Mouse (Mus musculus): ENCODE results near the gene Pou2f2. TPM values are rescaled to one million over a fixed set of nuclear protein-coding genes. Genes with fewer than 3 reads are reported as not detected.
A peak's percentile ranks its signal among the peaks of the same experiment; 100 is the strongest.

The Pou2f2 gene
- polyA plus RNA-seq, 1 experiment from 2014 or later: 56.2 TPM

DNA sequence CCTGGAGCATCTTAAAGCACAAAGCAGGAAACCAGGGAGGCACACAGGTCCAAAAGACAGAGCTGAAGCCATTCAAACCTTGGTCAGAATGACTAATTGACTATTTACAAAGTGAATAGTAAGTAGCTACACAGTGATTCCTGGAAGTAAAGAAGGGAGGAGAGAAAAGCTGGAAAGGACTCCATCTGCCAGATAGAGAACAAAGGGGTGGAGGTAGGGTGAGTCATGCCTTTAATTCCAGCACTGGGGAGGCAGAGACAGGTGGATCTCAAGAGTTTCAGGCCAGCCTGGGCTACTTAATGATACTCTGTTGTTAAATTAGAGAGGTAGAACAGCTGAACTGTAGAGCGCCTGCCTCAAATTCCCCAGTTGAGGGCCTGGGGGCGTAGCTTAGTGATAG is 34.6 kb upstream of the Pou2f2 start:
- no peak overlapping the region for H3K9ac ChIP-seq (replicated peaks)
- H3K4me1 ChIP-seq (replicated peaks): peaks cover 16% of the 10 kb centered on the region
- no peak overlapping the region for H3K4me2 ChIP-seq (replicated peaks)
- no peak overlapping the region for H3K4me3 ChIP-seq (replicated peaks)
- no peak for ATAC-seq
- no peak overlapping the region for H3K27ac ChIP-seq
- 92% methylated on average over 2 of the region's 2 CpGs for WGBS
- peaks cover 45% of the 10 kb centered on the region for H3K36me3 ChIP-seq
- H3K9me3 ChIP-seq: no peaks in the 10 kb centered on the region
- H3K27me3 ChIP-seq: no peaks in the 10 kb centered on the region

DNA sequence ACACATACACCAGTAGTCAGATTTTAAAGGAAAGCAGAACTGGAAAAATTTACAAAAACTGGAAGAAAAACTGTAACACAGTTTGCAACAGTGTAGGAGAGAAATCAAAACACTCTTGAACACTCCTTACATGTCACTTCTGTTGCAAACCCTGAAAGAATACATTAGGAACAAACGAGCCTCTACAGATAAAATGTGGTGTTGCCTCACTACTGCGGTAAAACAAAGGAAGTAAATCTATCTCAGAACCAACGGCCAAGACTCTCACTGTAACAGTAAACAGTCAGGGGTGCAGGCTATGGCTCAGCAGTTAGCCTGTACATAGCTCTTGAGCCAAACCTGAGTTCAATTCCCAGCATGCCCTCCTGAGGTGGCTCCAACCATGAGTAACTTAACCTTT is 33.6 kb upstream of the Pou2f2 start:
- 84% methylated on average over 3 of the region's 3 CpGs for WGBS
- no peak overlapping the region for H3K9ac ChIP-seq (replicated peaks)
- no peak overlapping the region for H3K27ac ChIP-seq
- ATAC-seq: no peak
- H3K4me3 ChIP-seq (replicated peaks): no peak overlapping the region
- peaks cover 6% of the 10 kb centered on the region for H3K4me1 ChIP-seq (replicated peaks)
- peaks cover 56% of the 10 kb centered on the region for H3K36me3 ChIP-seq
- H3K4me2 ChIP-seq (replicated peaks): no peak overlapping the region
- H3K27me3 ChIP-seq: no peaks in the 10 kb centered on the region
- H3K9me3 ChIP-seq: no peaks in the 10 kb centered on the region

DNA sequence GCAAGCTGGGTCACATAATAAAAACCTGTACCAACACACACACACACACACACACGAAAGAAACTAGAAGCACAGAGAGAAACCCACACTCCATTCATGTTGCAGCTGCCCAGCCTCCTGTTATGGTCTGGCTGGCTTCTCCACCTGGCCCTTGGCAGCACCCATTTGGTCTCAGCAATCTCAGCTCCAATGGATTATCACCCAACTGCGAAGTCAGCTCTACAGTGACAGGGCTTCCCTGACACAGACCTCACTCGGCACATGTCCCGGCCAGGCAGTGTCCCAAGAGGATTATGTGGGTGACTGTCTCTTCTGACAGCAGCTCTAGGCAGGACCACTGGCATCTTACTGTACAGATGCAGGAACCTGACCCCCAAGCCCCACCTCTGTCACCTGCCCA is 31.0 kb upstream of the Pou2f2 start:
- ATAC-seq: no peak
- H3K9me3 ChIP-seq: no peaks in the 10 kb centered on the region
- H3K27ac ChIP-seq: no peak overlapping the region
- WGBS: 91% methylated on average over 4 of the region's 4 CpGs
- peaks cover 72% of the 10 kb centered on the region for H3K36me3 ChIP-seq
- H3K27me3 ChIP-seq: no peaks in the 10 kb centered on the region
- H3K4me1 ChIP-seq (replicated peaks): no peaks in the 10 kb centered on the region
- H3K4me3 ChIP-seq (replicated peaks): no peak overlapping the region
- no peak overlapping the region for H3K9ac ChIP-seq (replicated peaks)
- no peak overlapping the region for H3K4me2 ChIP-seq (replicated peaks)

DNA sequence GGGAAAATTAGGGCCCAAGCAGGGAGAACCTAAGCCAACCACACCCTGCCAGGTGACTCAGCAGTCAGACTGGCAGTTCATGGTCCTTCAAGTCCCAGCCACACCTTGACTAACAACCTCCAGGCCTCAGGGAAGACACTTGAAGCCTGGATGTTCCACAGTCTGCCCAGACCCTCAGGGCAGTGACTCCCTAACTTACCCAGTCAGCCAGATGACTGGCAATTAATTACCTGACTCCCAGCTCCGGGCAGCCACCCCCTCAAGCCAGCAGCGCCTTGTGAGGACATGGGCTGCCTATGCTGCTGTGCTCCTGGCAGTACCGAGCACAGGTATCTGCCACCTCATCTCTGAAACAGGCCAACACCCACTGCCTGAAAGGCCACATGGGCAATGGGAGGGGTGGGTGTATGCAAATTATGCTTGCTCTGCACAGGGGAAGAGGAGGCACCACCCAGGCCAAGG is 29.7 kb upstream of the Pou2f2 start:
- H3K27me3 ChIP-seq: no peaks in the 10 kb centered on the region
- no peaks in the 10 kb centered on the region for H3K4me1 ChIP-seq (replicated peaks)
- 87% methylated on average over 3 of the region's 3 CpGs for WGBS
- no peak overlapping the region for H3K27ac ChIP-seq
- H3K36me3 ChIP-seq: peaks cover 73% of the 10 kb centered on the region
- H3K4me2 ChIP-seq (replicated peaks): no peak overlapping the region
- ATAC-seq: no peak
- H3K4me3 ChIP-seq (replicated peaks): no peak overlapping the region
- H3K9ac ChIP-seq (replicated peaks): no peak overlapping the region
- no peaks in the 10 kb centered on the region for H3K9me3 ChIP-seq

DNA sequence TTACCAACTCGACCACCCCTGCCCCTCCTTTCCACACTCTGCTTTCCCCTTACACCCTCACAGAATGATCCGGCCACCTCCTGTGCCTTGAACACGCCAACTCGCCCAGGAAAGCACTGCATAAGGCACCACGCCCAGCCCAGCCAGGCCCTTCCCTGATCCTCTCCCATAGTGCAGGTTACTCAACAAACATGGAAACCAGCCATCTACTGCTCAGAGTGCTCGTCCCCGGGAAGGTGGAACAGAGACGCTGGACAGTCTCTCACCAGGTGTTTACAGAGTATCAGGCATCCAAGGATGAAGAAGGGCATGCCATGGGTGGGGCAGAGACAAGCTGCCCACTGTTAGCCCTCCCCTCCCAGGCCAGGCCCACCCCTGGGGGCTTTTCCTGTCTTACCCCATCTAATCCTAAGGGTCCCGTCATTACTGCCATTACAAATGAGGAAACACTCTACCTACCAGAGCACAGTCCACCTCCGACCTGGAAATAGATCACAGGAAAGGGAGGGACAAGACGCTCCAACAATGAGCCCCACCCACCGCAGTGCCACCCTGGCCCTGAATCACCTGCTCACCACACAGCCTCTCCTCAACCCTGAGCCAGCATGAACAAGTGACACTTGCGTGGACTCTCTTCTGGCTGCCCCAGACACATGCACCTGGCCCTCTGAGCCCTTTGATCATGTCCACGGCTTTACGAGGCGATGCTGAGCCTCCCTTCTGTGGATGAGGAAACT is 26.7 kb upstream of the Pou2f2 start:
- Histone ChIP-seq H3K27me3 (no peaks in the 10 kb centered on the region), H3K4me3 (replicated peaks) (no peak overlapping the region), H3K36me3 (peaks cover 94% of the 10 kb centered on the region), H3K9me3 (no peaks in the 10 kb centered on the region), H3K27ac (no peak overlapping the region), H3K9ac (replicated peaks) (no peak overlapping the region), H3K4me1 (replicated peaks) (no peaks in the 10 kb centered on the region), H3K4me2 (replicated peaks) (no peak overlapping the region)
- 91% methylated on average over 16 of the region's 16 CpGs for WGBS
- no peak for ATAC-seq

DNA sequence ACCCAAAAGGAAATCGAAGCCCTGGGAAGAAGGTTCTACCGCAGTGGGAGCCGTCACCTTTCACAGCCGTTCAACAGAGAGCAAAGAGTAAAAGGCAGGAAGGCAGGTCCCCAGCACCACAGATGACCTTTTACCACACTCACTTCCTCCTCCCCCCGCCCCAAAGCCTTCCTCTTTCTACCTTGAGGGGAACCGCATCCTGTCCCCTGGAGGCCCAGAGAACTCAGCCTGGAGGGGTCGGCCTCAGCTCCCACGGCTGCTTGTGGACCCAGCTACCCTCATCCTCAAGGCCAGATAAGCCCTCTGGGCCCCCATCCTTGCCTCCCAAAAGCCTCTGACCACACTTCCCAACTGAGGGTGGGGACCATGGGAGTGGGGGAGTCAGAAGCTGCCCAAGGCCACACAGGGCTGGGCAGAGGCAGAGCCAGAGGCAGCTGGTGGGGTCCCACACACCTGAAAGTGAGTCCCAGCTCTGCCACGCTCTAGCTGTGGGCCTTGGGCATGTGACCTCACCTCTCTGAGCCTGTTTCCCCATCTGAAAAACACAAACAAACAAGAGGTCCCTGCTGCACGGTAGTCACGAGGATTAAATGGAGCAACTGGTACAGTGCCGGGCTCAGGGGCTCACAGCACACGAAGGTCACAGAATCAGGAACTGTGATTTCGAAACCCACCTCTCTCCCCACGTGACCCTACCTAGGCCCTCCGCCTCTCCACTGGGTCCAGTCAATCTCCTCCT is 26.0 kb upstream of the Pou2f2 start:
- H3K36me3 ChIP-seq: peaks cover 93% of the 10 kb centered on the region
- no peak overlapping the region for H3K4me2 ChIP-seq (replicated peaks)
- no peak for ATAC-seq
- no peaks in the 10 kb centered on the region for H3K9me3 ChIP-seq
- no peak overlapping the region for H3K9ac ChIP-seq (replicated peaks)
- H3K27me3 ChIP-seq: no peaks in the 10 kb centered on the region
- H3K4me3 ChIP-seq (replicated peaks): no peak overlapping the region
- H3K4me1 ChIP-seq (replicated peaks): no peaks in the 10 kb centered on the region
- 91% methylated on average over 16 of the region's 16 CpGs for WGBS
- no peak overlapping the region for H3K27ac ChIP-seq

DNA sequence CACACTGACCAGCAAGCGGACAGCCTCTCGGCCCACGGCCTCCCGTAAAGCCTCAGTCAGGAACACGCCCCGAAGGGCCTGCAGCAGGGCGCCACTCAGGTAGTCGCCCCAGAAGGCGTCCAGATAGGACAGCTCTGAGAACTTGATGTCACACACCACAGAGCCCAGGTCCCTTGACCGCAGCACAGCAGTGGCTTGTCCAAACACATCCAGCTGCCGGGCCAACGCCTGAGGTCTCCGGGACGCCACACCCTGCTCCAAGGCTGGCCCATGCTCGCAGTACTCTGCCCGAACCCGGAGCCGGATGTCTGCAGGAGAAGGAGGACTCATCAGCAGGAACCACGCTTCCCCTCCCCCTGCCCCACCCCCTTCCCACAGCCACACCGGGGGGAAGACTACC is 24.1 kb upstream of the Pou2f2 start:
- H3K4me2 ChIP-seq (replicated peaks): no peak overlapping the region
- ATAC-seq: no peak
- no peaks in the 10 kb centered on the region for H3K27me3 ChIP-seq
- 96% methylated on average over 20 of the region's 20 CpGs for WGBS
- no peak overlapping the region for H3K27ac ChIP-seq
- H3K36me3 ChIP-seq: peaks cover 78% of the 10 kb centered on the region
- no peak overlapping the region for H3K4me3 ChIP-seq (replicated peaks)
- no peaks in the 10 kb centered on the region for H3K9me3 ChIP-seq
- H3K4me1 ChIP-seq (replicated peaks): no peaks in the 10 kb centered on the region
- H3K9ac ChIP-seq (replicated peaks): no peak overlapping the region

DNA sequence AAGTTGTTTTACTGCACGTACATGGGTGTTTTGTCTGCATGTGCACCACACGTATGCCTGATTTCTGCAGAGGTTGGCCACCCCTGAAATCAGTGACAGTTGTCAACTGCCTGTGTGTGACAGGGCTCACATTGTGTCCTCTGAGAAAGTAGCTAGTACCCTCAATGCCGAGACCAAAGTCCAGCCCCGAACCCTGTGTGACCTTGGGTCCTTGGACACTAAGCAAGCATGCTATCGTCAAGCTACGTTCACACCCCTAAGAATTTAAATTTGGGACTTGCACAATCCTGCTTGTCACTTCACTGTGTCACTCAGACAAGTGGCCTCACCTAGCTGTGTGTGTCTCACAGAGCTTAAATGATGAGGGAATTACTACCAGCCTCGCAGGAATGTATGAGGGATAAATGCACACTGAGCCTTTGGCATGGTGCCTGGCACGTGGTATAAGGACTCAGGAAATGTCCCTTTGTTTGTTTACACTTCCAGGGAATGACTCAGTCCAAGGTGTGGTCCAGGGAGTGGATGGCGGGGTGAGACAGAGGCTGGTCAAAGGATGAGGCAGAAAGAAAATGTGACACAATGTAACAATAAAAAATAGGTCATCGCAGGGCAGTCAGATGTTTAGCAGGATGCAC is 18.0 kb upstream of the Pou2f2 start:
- Histone ChIP-seq H3K4me2 (replicated peaks) (no peak overlapping the region), H3K9ac (replicated peaks) (no peak overlapping the region), H3K27ac (no peak overlapping the region), H3K36me3 (peaks cover 22% of the 10 kb centered on the region), H3K4me1 (replicated peaks) (no peaks in the 10 kb centered on the region), H3K9me3 (no peaks in the 10 kb centered on the region), H3K4me3 (replicated peaks) (no peak overlapping the region), H3K27me3 (no peaks in the 10 kb centered on the region)
- 76% methylated on average over 10 of the region's 10 CpGs for WGBS
- no peak for ATAC-seq

DNA sequence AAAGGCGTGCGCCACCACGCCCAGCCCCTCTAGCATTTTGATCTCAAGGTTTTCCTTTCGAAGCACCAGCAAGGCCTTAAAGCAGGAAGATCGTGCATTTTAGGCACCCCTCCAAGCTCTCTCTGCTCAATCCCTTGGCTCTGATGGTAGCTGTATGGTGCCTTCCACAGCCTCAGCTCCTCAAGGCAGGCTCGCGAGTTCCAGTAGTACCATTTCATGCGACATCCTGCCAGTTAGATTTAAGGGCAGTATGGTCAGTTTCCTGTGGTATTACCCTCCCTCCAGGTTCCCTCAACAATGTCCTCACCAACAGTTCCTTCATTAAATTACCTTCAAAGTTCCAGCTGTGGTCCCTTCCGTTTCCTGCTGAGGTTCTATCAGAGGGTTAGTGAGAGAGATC is 16.6 kb upstream of the Pou2f2 start:
- Histone ChIP-seq H3K36me3 (peaks cover 9% of the 10 kb centered on the region), H3K27ac (no peak overlapping the region), H3K27me3 (no peaks in the 10 kb centered on the region), H3K4me1 (replicated peaks) (no peaks in the 10 kb centered on the region), H3K4me2 (replicated peaks) (no peak overlapping the region), H3K9me3 (no peaks in the 10 kb centered on the region), H3K4me3 (replicated peaks) (no peak overlapping the region), H3K9ac (replicated peaks) (no peak overlapping the region)
- WGBS: 90% methylated on average over 9 of the region's 9 CpGs
- no peak for ATAC-seq

DNA sequence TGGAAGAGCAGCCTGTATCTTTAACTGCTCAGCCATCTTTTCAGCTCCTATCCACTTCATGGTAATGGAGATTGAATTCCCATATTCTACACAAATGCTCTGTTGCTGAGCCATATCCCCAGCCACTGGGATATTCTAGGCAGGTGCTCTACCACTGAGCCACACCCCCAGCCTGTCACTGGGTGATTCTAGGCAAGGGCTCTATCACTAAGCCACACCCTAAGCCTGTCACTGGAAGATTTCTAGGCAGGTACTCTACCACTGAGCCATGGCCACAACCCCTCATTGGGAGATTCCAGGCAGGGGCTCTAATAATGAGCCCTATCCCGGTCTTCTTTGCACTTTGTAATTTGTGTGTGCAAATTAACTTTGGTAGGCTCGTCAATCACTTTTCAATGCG is 15.6 kb upstream of the Pou2f2 start:
- peaks cover 4% of the 10 kb centered on the region for H3K36me3 ChIP-seq
- no peaks in the 10 kb centered on the region for H3K9me3 ChIP-seq
- no peaks in the 10 kb centered on the region for H3K27me3 ChIP-seq
- no peak overlapping the region for H3K4me3 ChIP-seq (replicated peaks)
- 76% methylated on average over 3 of the region's 3 CpGs for WGBS
- no peak overlapping the region for H3K4me2 ChIP-seq (replicated peaks)
- no peak overlapping the region for H3K27ac ChIP-seq
- no peaks in the 10 kb centered on the region for H3K4me1 ChIP-seq (replicated peaks)
- ATAC-seq: no peak
- H3K9ac ChIP-seq (replicated peaks): no peak overlapping the region

DNA sequence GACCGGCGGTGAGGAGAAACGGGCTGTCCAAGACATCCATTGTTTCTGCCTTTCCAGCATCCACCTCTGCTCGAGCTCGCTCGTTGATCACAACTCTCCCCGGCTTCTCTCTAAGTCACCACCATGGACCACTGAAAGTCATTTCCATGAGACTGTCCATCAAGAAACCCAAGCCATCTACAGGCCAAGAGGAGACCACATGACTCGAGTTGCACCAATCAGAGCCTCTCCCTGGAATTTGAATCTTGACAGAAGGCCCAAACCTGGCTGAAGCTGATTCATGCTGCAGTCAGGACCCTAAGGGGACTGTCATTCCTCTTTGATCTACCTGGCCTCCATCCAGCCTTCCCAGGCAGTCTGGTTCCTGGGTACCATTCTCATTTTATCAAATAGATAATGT is 12.6 kb upstream of the Pou2f2 start:
- H3K27ac ChIP-seq: peak overlapping the region; percentile 42; the same call in 1 of the 2 replicates
- H3K4me1 ChIP-seq (replicated peaks): no peaks in the 10 kb centered on the region
- no peak overlapping the region for H3K4me2 ChIP-seq (replicated peaks)
- H3K4me3 ChIP-seq (replicated peaks): no peak overlapping the region
- WGBS: 70% methylated on average over 8 of the region's 8 CpGs
- H3K27me3 ChIP-seq: no peaks in the 10 kb centered on the region
- H3K9me3 ChIP-seq: no peaks in the 10 kb centered on the region
- no peak overlapping the region for H3K9ac ChIP-seq (replicated peaks)
- no peaks in the 10 kb centered on the region for H3K36me3 ChIP-seq
- peak; percentile 67 for ATAC-seq

DNA sequence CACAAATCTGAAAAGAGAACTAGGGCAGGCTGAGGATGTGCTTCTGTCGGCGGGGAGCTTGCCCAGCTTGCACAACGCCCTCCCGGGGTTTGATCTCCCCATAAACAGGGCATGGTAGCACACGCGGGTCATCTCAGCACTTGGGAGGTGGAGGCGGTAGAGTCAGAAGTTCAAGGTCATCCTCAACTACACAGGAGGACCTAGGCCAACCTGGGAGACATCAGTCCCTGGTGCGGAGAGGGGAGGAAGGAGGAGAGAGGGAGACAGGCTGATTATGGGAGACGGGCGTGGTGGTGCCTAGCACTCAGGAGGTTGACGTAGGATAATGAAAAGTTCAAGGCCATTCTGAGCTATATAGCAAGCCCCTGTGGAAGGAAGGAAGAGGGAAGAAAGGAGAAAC is 11.3 kb upstream of the Pou2f2 start:
- ATAC-seq: no peak
- Histone ChIP-seq H3K9ac (replicated peaks) (no peak overlapping the region), H3K9me3 (no peaks in the 10 kb centered on the region), H3K27me3 (no peaks in the 10 kb centered on the region), H3K4me3 (replicated peaks) (no peak overlapping the region), H3K27ac (no peak overlapping the region), H3K4me1 (replicated peaks) (no peaks in the 10 kb centered on the region), H3K4me2 (replicated peaks) (no peak overlapping the region), H3K36me3 (no peaks in the 10 kb centered on the region)
- 88% methylated on average over 11 of the region's 11 CpGs for WGBS
